20 mouse cellular contexts compared by ENCODE assay signal in genomic region chr17:80078726-80079125, GRCm38 (mm10). TPM values are rescaled to one million over a fixed set of nuclear protein-coding genes. Genes with fewer than 3 reads are reported as not detected.
DNase-seq lines count a peak whose midpoint lies in the region; ATAC-seq and TF ChIP-seq lines count a peak whose summit lies in the region.
"Had no signal": no experiment of that assay in that cellular context is flagged by ENCODE, and none has a peak within 500 bp of the region (broad histone marks: within the 10 kb centered on the region; RNA-seq: fewer than 3 reads in every experiment).

No protein-coding gene starts in this region.

- no peaks in the 10 kb centered on the region for H3K27me3 ChIP-seq in lung, postnatal 0 days (replicated peaks; ENCODE audit: insufficient read depth, low read length)
- H3K27me3 ChIP-seq: forebrain, embryonic 13.5 days; hindbrain, embryonic 12.5 days; stomach, embryonic 15.5 days had no signal

- H3K27ac ChIP-seq in lung, postnatal 0 days (ENCODE audit: low read length): no peak overlapping the region
- H3K27ac ChIP-seq: forebrain, embryonic 13.5 days; heart, embryonic 10.5 days; hindbrain, embryonic 12.5 days; kidney, postnatal 0 days; limb, embryonic 10.5 days; stomach, embryonic 15.5 days had no signal

- TF ChIP-seq CTCF in lung, postnatal 0 days (IDR thresholded peaks at IDR 0.05): no peak

- intact Hi-C loops in heart, postnatal 25 days (cut with DNase I): no loop called here

- DNase-seq in heart, adult 8-10 months (ENCODE audit: low spot score): peak; percentile 7
- DNase-seq in heart, postnatal 25 days (ENCODE audit: low spot score): no peak
- peak; percentile 13 for DNase-seq in lung, postnatal 0 days (ENCODE audit: low spot score)
- no peak for DNase-seq in lung, postnatal 36 days
- DNase-seq in NIH3T3 (ENCODE audit: low read depth): peak; percentile 82
- DNase-seq in skeletal muscle tissue, adult 2 months (ENCODE audit: low read depth, low spot score): peak; percentile 30
- DNase-seq: cerebellum, adult 9-10 months; gastrocnemius, postnatal 36 days; kidney, adult 18-20 months; liver, postnatal 0 days; lung, postnatal 14 days; retina, postnatal 1 day had no signal

- no peak overlapping the region for H3K9ac ChIP-seq in lung, postnatal 0 days (replicated peaks; ENCODE audit: low read depth)
- H3K9ac ChIP-seq: forebrain, embryonic 13.5 days; hindbrain, embryonic 12.5 days; liver, postnatal 0 days; stomach, embryonic 15.5 days had no signal

- H3K36me3 ChIP-seq in lung, postnatal 0 days (ENCODE audit: insufficient read depth, low read length): no peaks in the 10 kb centered on the region
- H3K36me3 ChIP-seq: heart, embryonic 10.5 days; hindbrain, embryonic 12.5 days; limb, embryonic 10.5 days; stomach, embryonic 15.5 days had no signal

- no peaks in the 10 kb centered on the region for H3K4me1 ChIP-seq in lung, postnatal 0 days (ENCODE audit: insufficient read depth, low read depth, low read length)
- H3K4me1 ChIP-seq: forebrain, embryonic 13.5 days; hindbrain, embryonic 12.5 days; limb, embryonic 10.5 days; stomach, embryonic 15.5 days had no signal

- H3K4me2 ChIP-seq in lung, postnatal 0 days (replicated peaks; ENCODE audit: low read depth, low read length): no peak overlapping the region
- H3K4me2 ChIP-seq: forebrain, embryonic 13.5 days; hindbrain, embryonic 12.5 days; stomach, embryonic 15.5 days had no signal

- 86% methylated on average over 4 of the region's 4 CpGs for WGBS in lung, postnatal 0 days

- TF ChIP-seq EP300 in lung, postnatal 0 days (IDR thresholded peaks at IDR 0.05): no peak

- no peak for ATAC-seq in lung, postnatal 0 days
- no peak for ATAC-seq in megakaryocyte progenitor cell, adult 5-6 weeks (replicated peaks; ENCODE audit: poor library complexity)
- ATAC-seq: forebrain, embryonic 13.5 days; liver, postnatal 0 days; midbrain, embryonic 16.5 days had no signal

- no peaks in the 10 kb centered on the region for H3K9me3 ChIP-seq in lung, postnatal 0 days (ENCODE audit: low read length)
- H3K9me3 ChIP-seq: forebrain, embryonic 13.5 days; heart, embryonic 10.5 days; hindbrain, embryonic 12.5 days; limb, embryonic 10.5 days; stomach, embryonic 15.5 days had no signal

- H3K4me3 ChIP-seq in lung, postnatal 0 days (ENCODE audit: low read depth, low read length): no peak overlapping the region
- H3K4me3 ChIP-seq: forebrain, embryonic 13.5 days; heart, embryonic 10.5 days; hindbrain, embryonic 12.5 days; limb, embryonic 10.5 days; stomach, embryonic 15.5 days had no signal

RNA-seq across cellular contexts. Expression of gene Hnrnpll, which starts 16.6 kb away (rescaled TPM):
- total RNA-seq in heart, adult 8-10 months (2022): 10 to 100 TPM; 18.3 to 22.9 (median 22.5) TPM
- 10 to 100 TPM; 21.0 to 22.3 TPM for total RNA-seq in heart, postnatal 25 days (2021)
- polyA plus RNA-seq in lung, postnatal 0 days (2015; fragmentation: Nextera tagmentation; extraction: Ambion mirVana): 30.2 and 31.2 TPM in 2 replicates
- total RNA-seq in megakaryocyte progenitor cell, adult 5-6 weeks (2015): 106 and 109 TPM in 2 replicates
- 55.6 and 61.3 TPM in 2 replicates for total RNA-seq in megakaryocyte progenitor cell, adult 5-6 weeks (2017)

RNA-seq across cellular contexts. Expression of gene Galm, which starts 48.5 kb away (rescaled TPM):
- 10 to 100 TPM; 17.8 to 21.2 (median 19.7) TPM for total RNA-seq in heart, adult 8-10 months (2022)
- total RNA-seq in heart, postnatal 25 days (2021): 10 to 100 TPM; 14.1 to 14.5 TPM
- 7.5 and 8.6 TPM in 2 replicates for polyA plus RNA-seq in lung, postnatal 0 days (2015; fragmentation: Nextera tagmentation; extraction: Ambion mirVana)
- total RNA-seq in megakaryocyte progenitor cell, adult 5-6 weeks (2015): 5.9 and 7.6 TPM in 2 replicates
- 4.5 and 6.7 TPM in 2 replicates for total RNA-seq in megakaryocyte progenitor cell, adult 5-6 weeks (2017)

Comparison
In these comparisons a context has a peak if more than half of its experiments do, and no peak if none do; other contexts are left out.
1. DNase-seq: peak in heart, adult 8-10 months (single experiment), lung, postnatal 0 days (single experiment), NIH3T3 (single experiment) and skeletal muscle tissue, adult 2 months (single experiment); none in heart, postnatal 25 days (single experiment) and lung, postnatal 36 days (single experiment).